Mouse (Mus musculus) neural tube, embryonic 11.5 days (tissue): ENCODE data around the gene Dleu7. TPM values are rescaled to one million over a fixed set of nuclear protein-coding genes. Genes with fewer than 3 reads are reported as not detected.

Experiments
- ATAC-seq: fragments of 200-750 bp; cut with Nextera tagmentation; 2 replicates; pipeline ENCODE4 v1.8.0; 2017; ENCODE audit warnings: moderate number of reproducible peaks, mild to moderate bottlenecking, moderate TSS enrichment, moderate library complexity; ENCODE audit not compliant: insufficient read depth, low FRiP score, low TSS enrichment
- DNase-seq: peaks from one replicate; pipeline ENCODE4 v3.0.0-alpha.2; 2015; ENCODE audit warnings: low spot score
- H3K27ac ChIP-seq: fragments of 300-500 bp; sonication (generic); 2 replicates; pipeline ENCODE4 v1.5.1; 2014; ENCODE audit warnings: low read depth, mild to moderate bottlenecking, low read length
- H3K27me3 ChIP-seq: fragments of 300-500 bp; sonication (generic); 2 replicates; pipeline ENCODE4 v1.6.1; 2014; ENCODE audit warnings: mild to moderate bottlenecking, low read length, mixed read lengths; ENCODE audit not compliant: control insufficient read depth, insufficient read depth
- H3K36me3 ChIP-seq: fragments of 300-500 bp; sonication (generic); 2 replicates; pipeline ENCODE4 v1.6.1; 2014; ENCODE audit warnings: mild to moderate bottlenecking, low read length, moderate library complexity, mixed read lengths; ENCODE audit not compliant: control insufficient read depth, insufficient read depth
- H3K4me1 ChIP-seq: fragments of 300-500 bp; sonication (generic); 2 replicates; pipeline ENCODE4 v1.6.1; 2014; ENCODE audit warnings: low read length, mixed read lengths; ENCODE audit not compliant: control insufficient read depth, insufficient read depth
- H3K4me2 ChIP-seq: fragments of 300-500 bp; sonication (generic); 2 replicates; pipeline ENCODE4 v1.6.1; 2014; ENCODE audit warnings: low read depth, mild to moderate bottlenecking, moderate library complexity
- H3K4me3 ChIP-seq: fragments of 300-500 bp; sonication (generic); 2 replicates; pipeline ENCODE4 v1.5.1; 2014; ENCODE audit warnings: low read depth, low read length
- H3K9ac ChIP-seq: fragments of 300-500 bp; sonication (generic); 2 replicates; pipeline ENCODE4 v1.6.1; 2014; ENCODE audit warnings: mild to moderate bottlenecking, low read length
- H3K9me3 ChIP-seq: fragments of 300-500 bp; sonication (generic); 2 replicates; pipeline ENCODE4 v1.6.1; 2016; ENCODE audit warnings: low read length; ENCODE audit not compliant: control insufficient read depth
- WGBS: fragments of 180-500 bp; shearing (Covaris S2); extraction: QIAGEN DNeasy Blood & Tissue Kit; methylation state at CpG from one replicate; pipeline ENCODE4 v1.1.7; 2014; 5-methylcytosine and 5-hydroxymethylcytosine counted together
- polyA plus RNA-seq: library from polyadenylated mRNA; unstranded; fragments of >200 nt; fragmentation: Nextera tagmentation; extraction: Ambion mirVana; gene quantifications from 2 replicates; pipeline ENCODE4 v1.2.1, GENCODE M21; 2014

Dleu7 gene
- polyA plus RNA-seq, 1 experiment from 2014 or later: 1.6 TPM

GRCm38 (mm10) chr14:62258125-62258524 is 34.7 kb downstream of the Dleu7 start:
- Histone ChIP-seq H3K9me3 (no peaks in the 10 kb centered on the region), H3K27me3 (no peaks in the 10 kb centered on the region), H3K4me2 (no peak overlapping the region), H3K27ac (no peak overlapping the region), H3K4me1 (no peaks in the 10 kb centered on the region), H3K9ac (no peak overlapping the region), H3K4me3 (no peak overlapping the region), H3K36me3 (no peaks in the 10 kb centered on the region)
- DNase-seq (no peak), ATAC-seq (no peak)
- WGBS: 74% methylated on average over 6 of the region's 6 CpGs

GRCm38 (mm10) chr14:62256066-62256465 is 36.8 kb downstream of the Dleu7 start:
- H3K4me2 ChIP-seq: no peak overlapping the region
- no peaks in the 10 kb centered on the region for H3K4me1 ChIP-seq
- no peaks in the 10 kb centered on the region for H3K9me3 ChIP-seq
- H3K27ac ChIP-seq: no peak overlapping the region
- H3K9ac ChIP-seq: no peak overlapping the region
- H3K36me3 ChIP-seq: no peaks in the 10 kb centered on the region
- 85% methylated on average over 5 of the region's 5 CpGs for WGBS
- no peak overlapping the region for H3K4me3 ChIP-seq
- H3K27me3 ChIP-seq: no peaks in the 10 kb centered on the region
- ATAC-seq (no peak), DNase-seq (no peak)

GRCm38 (mm10) chr14:62254371-62254770 is 38.5 kb downstream of the Dleu7 start:
- Histone ChIP-seq H3K4me2 (no peak overlapping the region), H3K27me3 (no peaks in the 10 kb centered on the region), H3K36me3 (no peaks in the 10 kb centered on the region), H3K9ac (no peak overlapping the region), H3K9me3 (no peaks in the 10 kb centered on the region), H3K4me1 (no peaks in the 10 kb centered on the region), H3K4me3 (no peak overlapping the region), H3K27ac (no peak overlapping the region)
- WGBS: 26% methylated on average over 8 of the region's 8 CpGs
- peak; percentile 46 for DNase-seq
- ATAC-seq: no peak

- H3K9me3 ChIP-seq: no peaks in the 10 kb centered on the region
- H3K9ac ChIP-seq: no peak overlapping the region
- H3K36me3 ChIP-seq: no peaks in the 10 kb centered on the region
- H3K4me1 ChIP-seq: no peaks in the 10 kb centered on the region
- H3K4me3 ChIP-seq: no peak overlapping the region
- no peak for ATAC-seq
- H3K4me2 ChIP-seq: no peak overlapping the region
- no peak overlapping the region for H3K27ac ChIP-seq
- WGBS: 12% methylated on average over 4 of the region's 4 CpGs
- peak; percentile 73 for DNase-seq
- H3K27me3 ChIP-seq: no peaks in the 10 kb centered on the region
Measured at GRCm38 (mm10) chr14:62251999-62252398, 40.8 kb downstream of the Dleu7 start.

- H3K27ac ChIP-seq: no peak overlapping the region
- H3K9ac ChIP-seq: no peak overlapping the region
- H3K4me1 ChIP-seq: no peaks in the 10 kb centered on the region
- WGBS: 81% methylated on average over 3 of the region's 3 CpGs
- no peak overlapping the region for H3K4me3 ChIP-seq
- DNase-seq (no peak), ATAC-seq (no peak)
- no peaks in the 10 kb centered on the region for H3K27me3 ChIP-seq
- H3K9me3 ChIP-seq: no peaks in the 10 kb centered on the region
- no peak overlapping the region for H3K4me2 ChIP-seq
- no peaks in the 10 kb centered on the region for H3K36me3 ChIP-seq
Measured at GRCm38 (mm10) chr14:62250046-62250445, 42.8 kb downstream of the Dleu7 start.

DNA sequence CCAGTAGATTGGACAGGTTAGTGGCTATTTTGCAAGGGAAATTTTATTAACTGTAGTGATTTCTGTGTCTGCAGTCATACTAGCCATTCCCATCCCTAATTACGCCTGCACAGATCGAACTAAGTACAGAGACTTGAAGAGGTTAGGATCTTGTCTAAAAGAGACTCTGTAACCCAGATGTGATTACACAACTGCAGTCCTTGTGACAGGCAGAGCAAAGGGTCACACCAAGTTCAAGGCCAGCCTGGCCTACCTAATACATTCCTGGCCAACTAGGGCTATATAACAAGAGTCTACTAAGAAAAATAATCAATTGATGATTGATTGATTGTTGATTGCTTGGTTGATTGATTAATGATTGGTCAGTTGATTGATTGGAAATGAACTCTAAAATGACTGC is 43.6 kb downstream of the Dleu7 start:
- Histone ChIP-seq H3K36me3 (no peaks in the 10 kb centered on the region), H3K27me3 (no peaks in the 10 kb centered on the region), H3K9me3 (no peaks in the 10 kb centered on the region), H3K4me1 (no peaks in the 10 kb centered on the region), H3K27ac (no peak overlapping the region), H3K4me3 (no peak overlapping the region), H3K9ac (no peak overlapping the region), H3K4me2 (no peak overlapping the region)
- 92% methylated on average over 2 of the region's 2 CpGs for WGBS
- DNase-seq (no peak), ATAC-seq (no peak)

GRCm38 (mm10) chr14:62248796-62249195 is 44.1 kb downstream of the Dleu7 start:
- Histone ChIP-seq H3K4me2 (no peak overlapping the region), H3K4me1 (no peaks in the 10 kb centered on the region), H3K9me3 (no peaks in the 10 kb centered on the region), H3K9ac (no peak overlapping the region), H3K4me3 (no peak overlapping the region), H3K36me3 (no peaks in the 10 kb centered on the region), H3K27ac (no peak overlapping the region), H3K27me3 (no peaks in the 10 kb centered on the region)
- no peak for ATAC-seq
- 85% methylated on average over 10 of the region's 10 CpGs for WGBS
- DNase-seq: no peak

- no peak for DNase-seq
- H3K4me3 ChIP-seq: no peak overlapping the region
- ATAC-seq: no peak
- no peak overlapping the region for H3K4me2 ChIP-seq
- no peaks in the 10 kb centered on the region for H3K9me3 ChIP-seq
- 69% methylated on average over 7 of the region's 7 CpGs for WGBS
- no peak overlapping the region for H3K27ac ChIP-seq
- H3K27me3 ChIP-seq: no peaks in the 10 kb centered on the region
- H3K36me3 ChIP-seq: no peaks in the 10 kb centered on the region
- no peak overlapping the region for H3K9ac ChIP-seq
- no peaks in the 10 kb centered on the region for H3K4me1 ChIP-seq
Measured at GRCm38 (mm10) chr14:62248345-62248744, 44.5 kb downstream of the Dleu7 start.

GRCm38 (mm10) chr14:62245557-62245956 is 47.3 kb downstream of the Dleu7 start:
- no peaks in the 10 kb centered on the region for H3K9me3 ChIP-seq
- no peak overlapping the region for H3K4me2 ChIP-seq
- no peak for ATAC-seq
- H3K27ac ChIP-seq: no peak overlapping the region
- no peak overlapping the region for H3K4me3 ChIP-seq
- DNase-seq: no peak
- H3K4me1 ChIP-seq: no peaks in the 10 kb centered on the region
- H3K36me3 ChIP-seq: no peaks in the 10 kb centered on the region
- H3K9ac ChIP-seq: no peak overlapping the region
- no peaks in the 10 kb centered on the region for H3K27me3 ChIP-seq
- 22% methylated on average over 4 of the region's 4 CpGs for WGBS
